Mouse (Mus musculus) cerebellum, adult 2 months (tissue): Measurements from ENCODE around the gene Tmem8. TPM values are rescaled to one million over a fixed set of nuclear protein-coding genes. Genes with fewer than 3 reads are reported as not detected.
A peak's percentile ranks its signal among the peaks of the same experiment; 100 is the strongest.

ENCODE experiments used
- DNase-seq, 2 experiments: peaks; one replicate each; pipeline ENCODE4 v3.0.0; 2021
- H3K27ac ChIP-seq: fragments of 200-500 bp; 2 replicates; pipeline ENCODE4 v1.5.1; 2012; ENCODE audit warnings: low read length, control low read depth, inconsistent platforms; ENCODE audit not compliant: insufficient read depth
- H3K27me3 ChIP-seq: fragments of 200-500 bp; 2 replicates; pipeline ENCODE4 v1.6.1; 2012; ENCODE audit warnings: inconsistent platforms, mild to moderate bottlenecking, low read length, moderate library complexity; ENCODE audit not compliant: control insufficient read depth, insufficient read depth
- H3K4me1 ChIP-seq: fragments of 200-500 bp; 2 replicates; pipeline ENCODE4 v1.6.1; 2011; ENCODE audit warnings: low read length; ENCODE audit not compliant: control insufficient read depth, insufficient read depth
- H3K4me3 ChIP-seq: fragments of 200-500 bp; replicated peaks from 2 replicates; pipeline ENCODE3; 2011; ENCODE audit warnings: mild to moderate bottlenecking, low read depth, low read length, control low read depth; ENCODE audit not compliant: insufficient read depth
- CTCF ChIP-seq: fragments of 200-500 bp; IDR thresholded peaks from 2 replicates; pipeline ENCODE4 v1.5.1; 2011; ENCODE audit warnings: low read depth, mild to moderate bottlenecking, control low read depth, low read length, moderate library complexity, borderline replicate concordance; ENCODE audit not compliant: insufficient read depth
- POLR2A ChIP-seq: fragments of 200-500 bp; IDR thresholded peaks from 2 replicates; pipeline ENCODE4 v1.6.1; 2011; ENCODE audit warnings: low read length, control low read depth, borderline replicate concordance; ENCODE audit not compliant: insufficient read depth
- WGBS: fragments of 180-500 bp; shearing (Covaris S2); methylation state at CpG from one replicate; pipeline ENCODE4 v1.1.7; 2018; 5-methylcytosine and 5-hydroxymethylcytosine counted together
- polyA plus RNA-seq: library from polyadenylated mRNA; depleted of rRNA; stranded (reverse); fragments of >200 nt; gene quantifications from 2 replicates; pipeline ENCODE4 v1.2.3, GENCODE M21; 2012

Tmem8 gene
- polyA plus RNA-seq, 1 experiment, result 41.0 TPM

GRCm38 (mm10) chr17:26115205-26115898 is 2.3 kb downstream of the Tmem8 start:
- WGBS, result 79% methylated on average over 7 of the region's 7 CpGs
- DNase-seq, result no peak
- TF ChIP-seq CTCF (no peak), POLR2A (no peak)
- Histone ChIP-seq H3K4me3 (no peak overlapping the region), H3K27ac (no peak overlapping the region), H3K27me3 (no peaks in the 10 kb centered on the region), H3K4me1 (peaks cover 8% of the 10 kb centered on the region)

- WGBS, result 20% methylated on average over 1 of the region's 3 CpGs
Observed at GRCm38 (mm10) chr17:26115956-26116487, 2.9 kb downstream of the Tmem8 start.

GRCm38 (mm10) chr17:26116503-26117258 is 3.6 kb downstream of the Tmem8 start:
- Histone ChIP-seq H3K27ac (no peak overlapping the region), H3K4me3 (no peak overlapping the region), H3K4me1 (peaks cover 10% of the 10 kb centered on the region), H3K27me3 (no peaks in the 10 kb centered on the region)
- 84% methylated on average over 17 of the region's 17 CpGs for WGBS
- DNase-seq, result peak in 1 of 2 experiments; percentile 7
- no peak for TF ChIP-seq CTCF
- no peak for TF ChIP-seq POLR2A

More at GRCm38 (mm10) chr17:26115956-26116487, 2.9 kb downstream of the Tmem8 start:
- Histone ChIP-seq H3K27ac (no peak overlapping the region), H3K27me3 (no peaks in the 10 kb centered on the region), H3K4me1 (peaks cover 10% of the 10 kb centered on the region), H3K4me3 (no peak overlapping the region)
- peak in 1 of 2 experiments; percentile 6 for DNase-seq
- TF ChIP-seq CTCF (no peak), POLR2A (no peak)

GRCm38 (mm10) chr17:26119766-26120710 is 6.9 kb downstream of the Tmem8 start:
- WGBS, result 40% methylated on average over 33 of the region's 33 CpGs
- DNase-seq, result peak; percentile 65 to 68
- no peak for TF ChIP-seq POLR2A
- peak; percentile 90 for TF ChIP-seq CTCF
- Histone ChIP-seq H3K4me1 (peaks cover 21% of the 10 kb centered on the region), H3K27me3 (no peaks in the 10 kb centered on the region), H3K27ac (no peak overlapping the region), H3K4me3 (peak overlapping the region; percentile 25)

GRCm38 (mm10) chr17:26122431-26123140 is 9.5 kb downstream of the Tmem8 start:
- no peak for TF ChIP-seq POLR2A
- TF ChIP-seq CTCF, result no peak
- WGBS, result 55% methylated on average over 5 of the region's 5 CpGs
- no peaks in the 10 kb centered on the region for H3K27me3 ChIP-seq
- DNase-seq, result peak in 1 of 2 experiments; percentile 38
- H3K4me3 ChIP-seq, result no peak overlapping the region
- no peak overlapping the region for H3K27ac ChIP-seq
- H3K4me1 ChIP-seq, result peaks cover 21% of the 10 kb centered on the region

- Histone ChIP-seq H3K27me3 (no peaks in the 10 kb centered on the region), H3K4me1 (peaks cover 21% of the 10 kb centered on the region), H3K27ac (no peak within 1 kb of the TSS), H3K4me3 (peak within 1 kb of the TSS; percentile 91)
- peak; percentile 90 to 96 for DNase-seq
- WGBS, result under 1% methylated on average over 32 of the region's 32 CpGs
- no peak for TF ChIP-seq CTCF
- TF ChIP-seq POLR2A, result peak; percentile 99
Observed at GRCm38 (mm10) chr17:26123267-26123684, 10.2 kb downstream of the Tmem8 start, which contains the start of gene Mrpl28. TSS of gene Mrpl28 (plus strand) at chr17:26123500.

- no peak for TF ChIP-seq CTCF
- no peak for TF ChIP-seq POLR2A
- no peaks in the 10 kb centered on the region for H3K27me3 ChIP-seq
- peaks cover 18% of the 10 kb centered on the region for H3K4me1 ChIP-seq
- no peak overlapping the region for H3K27ac ChIP-seq
- DNase-seq, result no peak
- WGBS, result 80% methylated on average over 7 of the region's 7 CpGs
- H3K4me3 ChIP-seq, result peak overlapping the region; percentile 91
Observed at GRCm38 (mm10) chr17:26124560-26124959, 11.5 kb downstream of the Tmem8 start.
